Mouse (Mus musculus): ENCODE results near the gene Pdcd2.
"Not testable (repeated sequence)": the region's sequence is repeated elsewhere in the genome, so short reads cannot be mapped to it uniquely, and the experiment has no call there.

Pdcd2 gene

GRCm38 (mm10) chr17:15526986-15527810, at the start of gene Pdcd2:
Pdcd2 (minus strand) TSS chr17:15527301.
- peak; percentile 79 for DNase-seq (ENCODE audit: low spot score)

DNA sequence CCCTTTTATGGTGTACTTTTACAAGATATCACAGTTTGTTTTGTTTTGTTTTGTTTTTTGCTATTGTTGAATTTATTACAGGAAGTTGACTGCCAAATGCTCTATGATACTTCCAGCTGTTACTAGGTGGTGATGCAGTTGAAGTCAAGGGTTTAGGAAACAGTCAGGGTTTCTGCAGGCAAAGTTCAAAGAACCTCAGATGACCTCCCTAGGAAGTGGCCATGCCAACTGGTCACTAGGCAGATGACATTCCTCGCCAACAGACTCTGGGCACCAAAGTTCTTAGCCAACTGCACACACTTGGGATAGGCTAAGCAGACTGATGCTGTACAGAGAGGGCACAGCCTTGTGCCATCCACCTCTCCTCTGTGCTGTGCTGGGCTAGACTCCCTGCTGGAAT, 48.0 kb upstream of the Pdcd2 start:
- no peak for DNase-seq (ENCODE audit: low spot score)

GRCm38 (mm10) chr17:15566908-15567307, 39.8 kb upstream of the Pdcd2 start:
- no peak for DNase-seq (ENCODE audit: low spot score)

DNA sequence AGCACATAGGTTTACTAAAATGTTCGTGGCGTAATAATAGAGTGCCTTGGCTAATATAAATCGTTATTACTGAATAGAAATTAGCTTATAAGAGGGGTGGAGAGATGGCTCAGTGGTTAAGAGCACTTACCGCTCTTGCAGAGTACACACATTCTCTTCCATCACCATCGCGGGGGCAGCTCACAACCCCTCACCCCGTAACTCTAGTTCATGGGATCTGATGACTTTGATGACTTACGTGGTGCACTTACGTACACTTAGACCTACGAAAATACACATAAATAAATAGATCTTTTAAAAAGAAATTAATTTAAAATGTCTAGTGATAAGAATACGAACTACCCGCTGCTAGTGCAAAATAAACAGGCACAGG, 37.8 kb upstream of the Pdcd2 start:
- no peak for DNase-seq (ENCODE audit: low spot score)

DNA sequence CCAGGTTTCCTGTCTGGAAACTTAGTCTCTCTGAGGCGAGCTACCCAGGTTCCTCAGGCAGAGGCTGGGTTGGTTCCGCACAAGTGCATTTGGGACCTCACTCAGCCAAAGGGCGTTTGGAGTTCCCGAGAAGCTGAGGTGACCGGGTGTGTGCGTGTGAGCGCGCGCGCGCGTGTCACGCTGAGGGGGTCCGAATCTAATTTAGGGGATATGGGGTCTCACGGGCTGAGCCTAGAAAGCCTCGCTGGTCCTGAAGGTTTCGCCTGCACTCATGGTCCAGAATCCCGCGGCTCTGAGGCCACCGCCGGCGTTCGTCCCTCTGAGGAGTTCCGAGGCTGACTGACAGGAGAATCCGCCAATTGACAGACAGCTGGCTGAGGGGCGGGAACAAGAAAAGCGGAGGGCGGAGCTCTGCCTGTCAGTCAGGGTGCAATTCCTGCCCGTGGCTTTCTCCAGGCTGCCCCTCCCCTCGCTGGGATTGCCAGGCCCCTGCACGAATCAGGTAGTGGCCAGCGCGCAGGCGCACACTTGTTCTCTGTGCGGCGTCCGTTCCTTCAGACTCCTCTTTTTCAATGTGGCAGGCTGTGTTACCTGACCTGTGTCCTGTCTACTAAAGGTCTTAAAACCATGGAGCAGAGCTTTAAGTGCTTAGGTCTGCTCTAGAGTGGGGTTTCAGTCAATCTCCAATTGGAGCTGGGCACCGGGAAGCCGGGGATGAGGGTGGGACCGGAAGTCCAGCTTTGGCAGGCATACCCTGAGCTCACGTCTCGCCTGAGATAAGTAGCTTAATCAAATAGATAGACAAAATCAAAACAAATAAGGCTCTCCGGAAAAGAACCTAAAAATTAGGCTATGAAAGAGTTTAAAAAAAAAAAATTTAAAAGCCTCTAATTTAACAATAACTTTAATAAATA, 37.2 kb upstream of the Pdcd2 start, which contains the start of gene Prdm9:
Prdm9 (minus strand) TSS at position 341 of the 914 bp plus-strand sequence.
- peak; percentile 99 for DNase-seq (ENCODE audit: low spot score)

DNA sequence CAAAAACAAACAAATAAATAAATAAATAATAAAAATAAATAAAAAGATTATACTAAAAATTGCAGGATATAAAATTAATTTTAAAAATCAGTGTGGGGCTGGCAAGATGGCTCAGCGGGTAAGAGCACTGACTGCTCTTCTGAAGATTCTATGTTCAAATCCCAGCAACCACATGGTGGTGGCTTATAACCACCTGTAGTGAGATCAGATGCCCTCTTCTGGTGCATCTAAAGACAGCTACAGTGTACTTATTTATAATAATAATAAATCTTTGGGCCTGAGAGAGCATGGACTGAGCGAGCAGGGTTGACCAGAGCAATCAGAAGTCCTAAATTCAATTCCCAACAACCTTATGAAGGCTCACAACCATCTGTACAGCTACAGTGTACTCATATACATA, 32.8 kb upstream of the Pdcd2 start:
- no peak for DNase-seq (ENCODE audit: low spot score)

DNA sequence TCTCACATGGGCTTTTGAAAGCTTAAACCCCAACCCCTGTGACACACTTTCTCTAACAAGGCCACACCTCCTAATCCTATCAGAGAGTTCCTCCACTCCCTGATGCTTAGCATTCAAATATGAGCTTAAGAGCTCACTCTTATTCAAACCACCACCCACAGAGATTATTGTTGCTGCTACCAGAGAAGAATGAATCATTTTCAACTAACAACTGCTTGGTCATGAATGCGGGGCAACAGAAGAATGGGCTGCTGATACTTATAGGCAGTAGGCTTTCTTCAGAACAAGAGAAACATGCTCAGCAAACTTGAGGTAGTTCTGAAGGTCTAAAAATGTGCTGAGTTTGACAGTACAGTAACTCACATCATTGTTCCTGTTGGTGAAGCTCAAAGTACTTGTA, 22.6 kb upstream of the Pdcd2 start:
- no peak for DNase-seq (ENCODE audit: low spot score)

DNA sequence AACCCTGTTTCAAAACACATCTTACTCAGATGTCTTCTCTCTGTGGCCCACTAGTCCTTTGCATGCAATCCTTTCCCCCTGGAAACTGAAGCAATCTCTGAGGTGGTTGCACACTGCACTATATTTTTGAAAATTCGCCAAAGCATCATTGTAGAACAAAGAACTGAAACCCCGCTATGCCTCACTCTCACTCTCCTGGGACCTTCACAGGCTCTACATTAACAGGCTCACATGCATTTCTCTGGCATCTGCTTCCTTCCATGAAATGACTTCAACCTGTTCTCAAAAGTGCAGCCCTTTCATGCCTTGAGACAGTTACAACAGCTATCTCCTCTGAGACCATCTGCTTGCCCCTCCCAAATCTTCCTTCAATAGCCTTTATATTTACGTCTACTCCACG, 19.3 kb upstream of the Pdcd2 start:
- no peak for DNase-seq (ENCODE audit: low spot score)

DNA sequence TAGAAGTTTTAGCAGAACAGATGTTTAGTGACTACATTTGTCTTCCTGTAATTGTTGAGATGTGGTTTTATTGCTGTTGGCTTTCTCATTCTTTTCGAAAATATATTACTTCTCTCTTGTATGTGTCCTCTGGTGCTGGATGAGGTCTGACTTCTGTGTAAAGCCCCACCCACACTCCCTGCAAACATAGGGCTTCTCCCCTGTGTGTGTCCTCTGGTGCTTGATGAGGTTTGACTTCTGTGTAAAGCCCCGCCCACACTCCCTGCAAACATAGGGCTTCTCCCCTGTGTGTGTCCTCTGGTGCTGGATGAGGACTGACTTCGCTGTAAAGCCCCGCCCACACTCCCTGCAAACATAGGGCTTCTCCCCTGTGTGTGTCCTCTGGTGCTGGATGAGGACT, 16.8 kb upstream of the Pdcd2 start:
- DNase-seq (ENCODE audit: low spot score) = not testable (repeated sequence)

- no peak for DNase-seq (ENCODE audit: low spot score)
Observed at GRCm38 (mm10) chr17:15540309-15540708, 13.2 kb upstream of the Pdcd2 start.

DNA sequence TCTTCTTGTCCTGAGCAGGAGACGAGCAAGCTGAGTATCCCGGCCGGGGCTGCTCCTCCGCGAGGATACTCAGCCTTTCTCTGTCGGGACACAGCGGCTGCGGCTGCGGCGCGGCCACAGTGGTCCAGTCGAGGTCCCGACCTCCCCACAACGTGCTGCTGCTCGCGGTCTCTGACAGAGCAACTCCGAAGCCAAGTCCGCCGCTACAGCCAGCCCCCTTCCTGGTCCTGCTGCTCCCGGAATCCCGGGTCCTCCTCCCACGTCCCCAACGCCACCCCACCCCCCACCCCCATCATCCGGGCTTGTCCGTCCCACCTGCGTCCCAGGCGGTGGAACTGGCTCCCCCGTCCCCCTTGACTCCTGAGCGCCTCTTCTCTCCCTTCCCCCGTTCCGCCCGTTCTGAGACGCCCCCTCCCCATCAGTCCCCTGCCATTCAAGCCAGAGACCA, 9.4 kb upstream of the Pdcd2 start:
- no peak for DNase-seq (ENCODE audit: low spot score)

GRCm38 (mm10) chr17:15535943-15536342, 8.8 kb upstream of the Pdcd2 start:
- no peak for DNase-seq (ENCODE audit: low spot score)

DNA sequence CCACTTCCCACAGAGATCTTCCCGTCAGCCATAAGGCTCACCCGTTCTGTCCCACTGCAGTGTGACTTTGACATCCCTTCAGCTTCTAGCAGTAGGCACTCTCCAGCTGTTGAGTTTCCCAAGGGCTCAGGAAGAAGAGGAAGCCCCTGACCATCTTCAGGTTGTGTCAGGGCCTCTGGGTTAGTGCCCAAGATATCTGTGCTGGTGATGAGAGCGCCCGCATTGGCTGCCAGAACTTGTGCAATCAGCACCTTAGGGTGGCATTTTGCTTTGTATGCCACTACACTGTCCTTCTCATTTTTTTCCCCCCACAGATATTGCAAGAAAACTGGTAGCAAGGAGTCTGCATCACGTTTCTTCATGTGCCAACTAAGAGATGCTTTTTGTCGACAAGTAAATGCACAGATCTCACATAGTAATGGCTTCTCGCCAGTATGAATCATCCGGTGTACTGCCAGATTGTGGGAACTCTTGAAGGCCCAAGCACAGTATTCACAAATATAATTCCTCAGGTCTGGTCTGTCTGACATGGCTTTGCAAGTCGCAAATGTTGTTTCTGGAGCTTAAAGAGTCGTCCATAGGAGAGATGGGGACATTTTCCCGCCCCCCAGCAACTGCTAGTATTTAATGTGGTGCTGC, 8.2 kb upstream of the Pdcd2 start:
- DNase-seq (ENCODE audit: low spot score) = no peak

GRCm38 (mm10) chr17:15530141-15530540, 3.0 kb upstream of the Pdcd2 start:
- DNase-seq (ENCODE audit: low spot score) = no peak

DNA sequence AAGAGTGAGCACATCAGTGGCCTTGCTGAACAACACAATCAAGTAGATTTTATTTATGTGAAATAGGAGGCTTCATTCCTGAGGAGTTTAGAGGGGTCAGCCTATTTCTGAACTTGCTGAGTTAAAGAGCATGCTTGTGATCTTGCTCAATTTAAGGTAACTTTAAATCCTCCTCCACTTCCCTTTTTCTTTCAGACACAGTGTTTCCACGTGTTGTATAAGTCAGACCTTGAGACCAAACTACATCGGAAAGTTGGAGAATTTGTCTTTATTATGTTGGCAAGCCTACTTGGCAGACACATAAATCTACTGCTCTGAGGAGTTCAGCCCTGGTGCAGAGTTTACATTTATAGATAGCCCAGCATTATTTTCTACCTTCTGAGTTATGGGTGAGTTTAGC, 1.8 kb upstream of the Pdcd2 start:
- DNase-seq (ENCODE audit: low spot score) = no peak

DNA sequence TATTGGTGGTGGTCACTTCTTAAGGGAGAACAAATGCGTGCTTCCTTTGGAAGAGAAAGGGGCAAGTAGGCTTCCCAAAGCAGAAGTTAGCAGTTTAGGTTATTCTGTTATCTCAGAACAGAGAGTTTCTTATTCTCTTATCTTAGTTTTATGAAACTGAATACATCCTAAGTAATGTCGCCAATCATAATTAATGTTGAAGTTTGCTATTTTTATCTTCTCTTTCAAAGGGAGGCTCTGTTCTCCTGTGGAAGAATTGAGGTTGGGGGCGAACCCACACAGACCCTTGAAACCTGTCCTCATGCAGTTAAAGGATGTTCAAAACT, 673 bp upstream of the Pdcd2 start:
- no peak for DNase-seq (ENCODE audit: low spot score)

DNA sequence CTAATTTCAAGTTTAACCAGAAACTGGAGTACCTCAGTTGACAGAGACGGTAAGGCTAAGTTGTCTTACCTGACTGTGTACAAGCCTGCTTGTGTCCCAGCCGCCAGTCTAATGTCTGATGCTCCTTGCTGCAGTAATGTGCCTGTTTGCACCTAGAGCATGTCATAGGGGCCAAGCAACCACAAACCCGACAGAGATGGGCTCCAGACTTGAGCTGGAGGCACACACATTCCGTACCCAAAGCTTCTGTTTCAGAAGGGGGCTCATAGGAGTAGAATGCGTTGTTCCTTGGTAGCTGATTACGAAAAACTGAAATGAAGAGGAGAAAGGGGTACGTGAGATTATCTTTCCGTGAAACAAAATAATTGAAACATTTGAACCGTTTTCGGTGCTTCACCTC, 797 bp downstream of the Pdcd2 start:
- DNase-seq (ENCODE audit: low spot score) = no peak

GRCm38 (mm10) chr17:15518766-15519165, 8.3 kb downstream of the Pdcd2 start:
- DNase-seq (ENCODE audit: low spot score) = no peak

DNA sequence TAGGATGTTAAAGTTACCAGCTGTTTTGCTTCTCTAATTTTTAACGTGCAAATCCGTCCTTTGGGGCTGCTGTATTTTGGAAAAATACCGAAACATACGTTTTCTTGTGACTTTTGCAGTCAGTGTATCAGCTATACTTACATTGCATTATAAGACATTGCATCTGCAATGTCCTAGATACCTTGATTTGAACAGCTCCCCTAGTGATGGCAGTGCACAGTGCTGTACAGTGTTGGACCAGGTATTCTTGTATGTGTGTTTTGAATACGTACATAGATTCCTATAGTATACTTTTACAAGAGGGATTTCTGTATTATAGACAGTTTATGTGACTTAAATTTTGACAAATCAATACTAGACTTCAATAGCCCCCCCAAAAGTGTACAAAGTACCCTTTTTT, 8.9 kb downstream of the Pdcd2 start:
- DNase-seq (ENCODE audit: low spot score) = no peak

DNA sequence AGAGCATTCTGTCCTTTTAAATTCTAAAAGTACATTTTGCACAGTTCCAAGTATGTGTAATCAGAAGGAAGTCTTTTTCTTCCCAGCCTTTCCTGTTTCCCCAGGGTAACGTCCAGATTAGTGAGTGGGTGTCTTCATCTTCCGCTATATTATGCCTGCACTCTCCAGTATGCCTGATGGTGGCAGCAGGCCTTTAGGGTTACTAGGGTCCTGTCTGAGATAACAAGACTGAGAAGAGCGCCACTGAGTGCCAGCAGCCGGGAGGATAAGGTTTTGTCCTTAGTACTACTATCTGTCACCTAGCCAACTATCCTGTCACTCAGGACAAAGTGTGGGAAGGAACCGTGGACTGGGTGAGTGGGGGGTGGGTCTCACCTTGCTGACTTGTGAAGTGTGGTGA, 9.3 kb downstream of the Pdcd2 start:
- DNase-seq (ENCODE audit: low spot score) = no peak

GRCm38 (mm10) chr17:15510694-15511093, 16.4 kb downstream of the Pdcd2 start:
- no peak for DNase-seq (ENCODE audit: low spot score)

DNA sequence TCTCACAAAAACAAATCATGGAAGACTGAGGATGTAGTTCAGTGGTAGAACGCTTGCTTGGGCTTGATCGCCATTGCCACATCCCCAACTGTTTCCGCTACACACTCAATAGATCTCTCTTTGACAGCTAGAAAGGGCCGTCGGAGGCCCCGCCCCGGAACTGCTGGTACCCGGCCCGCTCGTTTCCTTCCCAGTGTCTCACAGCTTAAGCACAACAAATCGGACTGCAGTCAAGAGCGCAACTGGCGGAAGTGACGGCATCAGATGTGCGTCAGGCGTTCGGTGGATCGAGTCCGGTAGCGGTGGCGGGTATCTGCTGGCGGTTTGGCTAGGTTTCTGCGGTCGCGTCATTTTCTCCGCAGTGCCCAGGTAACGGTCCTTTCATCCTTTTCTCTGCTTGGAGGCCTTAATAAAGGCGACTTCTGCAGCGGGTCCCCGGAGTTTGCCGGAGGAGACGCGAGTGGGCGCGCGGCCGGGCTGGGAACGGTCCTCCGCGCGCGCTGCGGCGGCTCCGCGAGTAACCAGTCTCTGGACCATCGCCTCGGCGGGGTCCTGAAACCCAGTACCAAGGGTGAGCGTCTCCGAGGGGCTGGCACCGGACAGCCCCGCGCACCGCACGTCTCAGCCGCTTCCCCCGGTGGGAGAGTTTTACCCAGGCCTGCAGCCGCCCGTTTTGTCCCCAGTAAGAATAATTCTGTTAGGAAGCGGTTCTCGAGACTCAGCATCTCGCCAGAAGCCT, 27.3 kb downstream of the Pdcd2 start, which contains the start of the genes Psmb1 and Tbp:
Psmb1 (minus strand) TSS at position 96 of the 739 bp plus-strand sequence.
Tbp (plus strand) TSS at position 233 of the 739 bp plus-strand sequence.
- peak; percentile 89 for DNase-seq (ENCODE audit: low spot score)

Measured in urinary bladder, postnatal 10 days (tissue).